ENCODE assay signal across 19 mouse cellular contexts in genomic region chr6:64773430-64773829, GRCm38 (mm10). TPM values are rescaled to one million over a fixed set of nuclear protein-coding genes. Genes with fewer than 3 reads are reported as not detected.
DNase-seq lines count a peak whose midpoint lies in the region; ATAC-seq and TF ChIP-seq lines count a peak whose summit lies in the region.
"Had no signal": no experiment of that assay in that cellular context is flagged by ENCODE, and none has a peak within 500 bp of the region (broad histone marks: within the 10 kb centered on the region; RNA-seq: fewer than 3 reads in every experiment).

No protein-coding gene starts in this region.

- no peak overlapping the region for H3K27ac ChIP-seq in hindbrain, embryonic 15.5 days (replicated peaks)
- no peak overlapping the region for H3K27ac ChIP-seq in midbrain, embryonic 16.5 days (ENCODE audit: low read length)
- H3K27ac ChIP-seq: gastrocnemius, adult 2 months had no signal

- 0 out of 2 replicates have a peak, but pooled peaks cover 2% of the 10 kb centered on the region for H3K4me1 ChIP-seq in hindbrain, embryonic 15.5 days (replicated peaks)
- peaks cover 6% of the 10 kb centered on the region for H3K4me1 ChIP-seq in midbrain, embryonic 16.5 days (ENCODE audit: control insufficient read depth, insufficient read depth, low read length)

- no peak overlapping the region for H3K9ac ChIP-seq in hindbrain, embryonic 15.5 days
- no peak overlapping the region for H3K9ac ChIP-seq in midbrain, embryonic 16.5 days (ENCODE audit: low read depth, low read length)

- H3K4me3 ChIP-seq in hindbrain, embryonic 15.5 days: no peak overlapping the region
- H3K4me3 ChIP-seq in midbrain, embryonic 16.5 days (ENCODE audit: low read depth, low read length): no peak overlapping the region; the same call in 1 of the 2 replicates
- H3K4me3 ChIP-seq: erythroblast, embryonic 14.5 days; gastrocnemius, adult 2 months had no signal

- 0 out of 2 replicates have a peak overlapping the region, but pooled peaks have one; percentile 15 for H3K4me2 ChIP-seq in hindbrain, embryonic 15.5 days
- peak overlapping the region; percentile 29; the same call in 1 of the 2 replicates for H3K4me2 ChIP-seq in midbrain, embryonic 16.5 days (ENCODE audit: low read length)

- no peak for TF ChIP-seq CTCF in brain, embryonic 14.5 days (IDR thresholded peaks at IDR 0.05; ENCODE audit: borderline replicate concordance, extremely low read depth, insufficient read depth, insufficient read length)

- no peaks in the 10 kb centered on the region for H3K9me3 ChIP-seq in hindbrain, embryonic 15.5 days
- H3K9me3 ChIP-seq in midbrain, embryonic 16.5 days (replicated peaks; ENCODE audit: control insufficient read depth, low read length, poor library complexity, severe bottlenecking): no peaks in the 10 kb centered on the region

- peak; percentile 49 for DNase-seq in brain, embryonic 14.5 days (ENCODE audit: low read depth)
- DNase-seq in embryo, embryonic 10.5 days (ENCODE audit: low spot score): peak; percentile 59
- DNase-seq in thymus, adult 18-20 months: no peak
- no peak for DNase-seq in gastrocnemius, adult 8-10 months (ENCODE audit: low spot score in 2 of 2)
- DNase-seq in frontal cortex, postnatal 25 days (ENCODE audit: low spot score in 2 of 2): no peak
- DNase-seq: adrenal gland, postnatal 36 days; gastrocnemius, adult 2 months; heart, postnatal 14 days; kidney, adult 11 months; kidney, postnatal 36 days; lung, adult 18-20 months had no signal

- ATAC-seq in hindbrain, embryonic 15.5 days (ENCODE audit: low FRiP score, low read depth): no peak
- no peak for ATAC-seq in midbrain, embryonic 16.5 days
- ATAC-seq: CD4-positive, CD25-positive, alpha-beta regulatory T cell, adult 4 months had no signal

- no peaks in the 10 kb centered on the region for H3K27me3 ChIP-seq in hindbrain, embryonic 15.5 days
- H3K27me3 ChIP-seq in midbrain, embryonic 16.5 days (ENCODE audit: control insufficient read depth, insufficient read depth, low read depth, low read length): no peaks in the 10 kb centered on the region

- 4% methylated on average over 7 of the region's 7 CpGs for WGBS in hindbrain, embryonic 15.5 days
- under 1% methylated on average over 7 of the region's 7 CpGs for WGBS in midbrain, embryonic 16.5 days

- no peak for TF ChIP-seq POLR2A in brain, embryonic 14.5 days (IDR thresholded peaks at IDR 0.05; ENCODE audit: borderline replicate concordance, extremely low read depth, insufficient read depth, insufficient read length, poor library complexity, severe bottlenecking)

- no peaks in the 10 kb centered on the region for H3K36me3 ChIP-seq in hindbrain, embryonic 15.5 days
- no peaks in the 10 kb centered on the region for H3K36me3 ChIP-seq in midbrain, embryonic 16.5 days (ENCODE audit: control insufficient read depth, insufficient read depth, low read length)

RNA-seq across cellular contexts. Expression of gene Atoh1, which starts 44.5 kb away (rescaled TPM):
- 1.2 and 5.9 TPM in 2 replicates for polyA plus RNA-seq in brain, embryonic 14.5 days (2012; rRNA removed)
- 13.9 and 17.5 TPM in 2 replicates for polyA plus RNA-seq in hindbrain, embryonic 15.5 days (2015; fragmentation: Nextera tagmentation; extraction: Ambion mirVana)
- 0.44 and 0.63 TPM in 2 replicates for polyA plus RNA-seq in midbrain, embryonic 16.5 days (2015; fragmentation: Nextera tagmentation; extraction: Ambion mirVana)
- total RNA-seq in gastrocnemius, adult 8-10 months (2022): not detected
- total RNA-seq: adrenal gland, postnatal 36 days; common myeloid progenitor, adult 5-6 weeks; gastrocnemius, adult 2 months; heart, postnatal 14 days; layer of hippocampus, postnatal 25 days; megakaryocyte progenitor cell, adult 5-6 weeks had no signal
- polyA plus RNA-seq: erythroblast, embryonic 14.5 days; testis, adult 2 months had no signal

Comparison
In these comparisons a context has a peak if more than half of its experiments do, and no peak if none do; other contexts are left out.
1. DNase-seq: peak in brain, embryonic 14.5 days (single experiment) and embryo, embryonic 10.5 days (single experiment); none in thymus, adult 18-20 months (0 of 2), gastrocnemius, adult 8-10 months (0 of 2) and frontal cortex, postnatal 25 days (0 of 2).